17 mouse cellular contexts compared by ENCODE assay signal in genomic region chr6:51878551-51878950, GRCm38 (mm10).
A peak's percentile ranks its signal among the peaks of the same experiment; 100 is the strongest.
DNase-seq lines count a peak whose midpoint lies in the region; ATAC-seq lines count a peak whose summit lies in the region.
"Had no signal": no experiment of that assay in that cellular context is flagged by ENCODE, and none has a peak within 500 bp of the region (broad histone marks: within the 10 kb centered on the region; RNA-seq: fewer than 3 reads in every experiment).

No protein-coding gene starts in this region.

- H3K36me3 ChIP-seq in megakaryocyte, embryonic 14.5 days (replicated peaks; ENCODE audit: low read length) = peaks cover 59% of the 10 kb centered on the region
- H3K36me3 ChIP-seq: limb, embryonic 15.5 days; midbrain, embryonic 15.5 days had no signal

- H3K4me1 ChIP-seq in megakaryocyte, embryonic 14.5 days = peaks cover 81% of the 10 kb centered on the region

- DNase-seq in heart, adult 8-10 months (ENCODE audit: low spot score) = peak; percentile 21
- no peak for DNase-seq in heart, postnatal 4 days
- DNase-seq in kidney, postnatal 14 days = peak; percentile 56
- no peak for DNase-seq in retina, postnatal 1 day
- DNase-seq in frontal cortex, postnatal 14 days (ENCODE audit: low spot score in 2 of 2) = no peak
- DNase-seq: cerebellum, adult 9-10 months; forebrain, postnatal 0 days; gastrocnemius, postnatal 14 days; right cerebral cortex, postnatal 4 days; thymus, adult 2 months had no signal

- H3K9me3 ChIP-seq in megakaryocyte, embryonic 14.5 days = no peaks in the 10 kb centered on the region
- H3K9me3 ChIP-seq: limb, embryonic 15.5 days; midbrain, embryonic 15.5 days had no signal

- no peaks in the 10 kb centered on the region for H3K27me3 ChIP-seq in megakaryocyte, embryonic 14.5 days (replicated peaks)

- ATAC-seq in megakaryocyte, adult 5-6 weeks (ENCODE audit: poor library complexity, severe bottlenecking) = no peak
- ATAC-seq in megakaryocyte-erythroid progenitor cell, adult 5-6 weeks (replicated peaks; ENCODE audit: low FRiP score, low TSS enrichment, poor library complexity, severe bottlenecking) = no peak
- ATAC-seq: activated CD4-positive, CD25-positive, alpha-beta regulatory T cell, adult 4 months; forebrain, postnatal 0 days; hindbrain, postnatal 0 days; midbrain, embryonic 15.5 days had no signal

- H3K4me3 ChIP-seq in megakaryocyte, embryonic 14.5 days (replicated peaks) = peak overlapping the region; percentile 20
- H3K4me3 ChIP-seq: limb, embryonic 15.5 days; midbrain, embryonic 15.5 days had no signal

Comparison
In these comparisons a context has a peak if more than half of its experiments do, and no peak if none do; other contexts are left out.
1. DNase-seq: peak in heart, adult 8-10 months (single experiment) and kidney, postnatal 14 days (single experiment); none in heart, postnatal 4 days (single experiment), retina, postnatal 1 day (single experiment) and frontal cortex, postnatal 14 days (0 of 2).